ENCODE assay signal across 11 mouse cellular contexts in the genomic region with DNA sequence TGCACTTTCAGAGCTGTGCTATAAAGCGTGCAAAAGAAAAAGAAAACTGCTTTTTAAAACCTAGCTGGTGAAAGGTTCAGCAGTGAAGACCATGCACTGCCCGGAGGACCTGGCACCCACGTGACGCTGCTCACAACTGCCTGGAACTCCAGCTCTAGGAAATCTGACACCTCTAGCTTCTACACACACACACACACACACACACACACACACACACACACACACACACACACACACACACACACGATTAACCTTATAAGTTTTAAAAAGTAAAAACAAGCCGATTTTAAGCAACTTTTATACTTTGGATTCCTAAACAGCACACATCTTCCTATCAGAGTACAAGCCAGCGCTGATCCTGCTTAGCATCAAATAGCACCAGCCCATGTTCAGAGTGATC. TPM values are rescaled to one million over a fixed set of nuclear protein-coding genes. Genes with fewer than 3 reads are reported as not detected.
A peak's percentile ranks its signal among the peaks of the same experiment; 100 is the strongest.
DNase-seq lines count a peak whose midpoint lies in the region; ATAC-seq lines count a peak whose summit lies in the region.
"Had no signal": no experiment of that assay in that cellular context is flagged by ENCODE, and none has a peak within 500 bp of the region (broad histone marks: within the 10 kb centered on the region; RNA-seq: fewer than 3 reads in every experiment).

No protein-coding gene starts in this region.

- no peaks in the 10 kb centered on the region for H3K9me3 ChIP-seq in embryonic facial prominence, embryonic 14.5 days (ENCODE audit: control insufficient read depth, low read length)
- H3K9me3 ChIP-seq: stomach, embryonic 15.5 days had no signal

- peaks cover 12% of the 10 kb centered on the region for H3K4me1 ChIP-seq in embryonic facial prominence, embryonic 14.5 days (ENCODE audit: control insufficient read depth, insufficient read depth, low read length)

- H3K4me2 ChIP-seq in embryonic facial prominence, embryonic 14.5 days (ENCODE audit: low read depth, low read length): no peak overlapping the region
- H3K4me2 ChIP-seq: stomach, embryonic 15.5 days had no signal

- peak; percentile 92 for DNase-seq in heart, adult 11 months
- DNase-seq in heart, adult 9 months (ENCODE audit: low spot score in 2 of 2): no peak
- peak; percentile 83 for DNase-seq in 416B (ENCODE audit: low read depth)
- peak; percentile 77 for DNase-seq in embryonic facial prominence, embryonic 14.5 days (ENCODE audit: low spot score)
- DNase-seq in kidney, postnatal 10 days: peak; percentile 65
- DNase-seq in urinary bladder, postnatal 10 days (ENCODE audit: low spot score): no peak
- no peak for DNase-seq in adrenal gland, postnatal 4 days (ENCODE audit: low spot score in 2 of 2)
- DNase-seq: lung, postnatal 36 days had no signal

- no peak overlapping the region for H3K9ac ChIP-seq in embryonic facial prominence, embryonic 14.5 days (ENCODE audit: low read depth, low read length)
- H3K9ac ChIP-seq: stomach, embryonic 15.5 days had no signal

- H3K27ac ChIP-seq in embryonic facial prominence, embryonic 14.5 days (replicated peaks; ENCODE audit: low read depth, low read length): no peak overlapping the region
- H3K27ac ChIP-seq: stomach, embryonic 15.5 days had no signal

- H3K4me3 ChIP-seq in embryonic facial prominence, embryonic 14.5 days (ENCODE audit: low read depth, low read length): no peak overlapping the region
- H3K4me3 ChIP-seq: stomach, embryonic 15.5 days had no signal

- WGBS in embryonic facial prominence, embryonic 14.5 days: 32% methylated on average over 7 of the region's 7 CpGs

- peak; percentile 62; the same call in 1 of the 2 replicates for ATAC-seq in embryonic facial prominence, embryonic 14.5 days (ENCODE audit: low read depth)
- no peak for ATAC-seq in activated CD4-positive, CD25-positive, alpha-beta regulatory T cell, adult 4 months
- ATAC-seq: hindbrain, embryonic 16.5 days had no signal

- peaks cover 21% of the 10 kb centered on the region for H3K36me3 ChIP-seq in embryonic facial prominence, embryonic 14.5 days (ENCODE audit: control insufficient read depth, insufficient read depth, low read length)

- no peaks in the 10 kb centered on the region for H3K27me3 ChIP-seq in embryonic facial prominence, embryonic 14.5 days (replicated peaks; ENCODE audit: control insufficient read depth, insufficient read depth, low read length)
- H3K27me3 ChIP-seq: stomach, embryonic 15.5 days had no signal

RNA-seq across cellular contexts. Expression of gene Hnrnpa3, which starts 22.4 kb away (rescaled TPM):
- 210 and 211 TPM in 2 replicates for polyA plus RNA-seq in embryonic facial prominence, embryonic 14.5 days (2014; fragmentation: Nextera tagmentation; extraction: Ambion mirVana)
- 100 to 1,000 TPM; 133 to 270 TPM for polyA plus RNA-seq in activated CD4-positive, CD25-positive, alpha-beta regulatory T cell, adult 4 months (2017; shearing (Covaris generic))
- 100 to 1,000 TPM; 525 to 570 TPM for total RNA-seq in adrenal gland, postnatal 4 days (2021)

RNA-seq across cellular contexts. Expression of gene Nfe2l2, which starts 23.0 kb away (rescaled TPM):
- polyA plus RNA-seq in embryonic facial prominence, embryonic 14.5 days (2014; fragmentation: Nextera tagmentation; extraction: Ambion mirVana): 48.9 and 52.9 TPM in 2 replicates
- polyA plus RNA-seq in activated CD4-positive, CD25-positive, alpha-beta regulatory T cell, adult 4 months (2017; shearing (Covaris generic)): 10 to 100 TPM; 44.1 to 45.6 TPM
- 10 to 100 TPM; 71.3 to 80.4 TPM for total RNA-seq in adrenal gland, postnatal 4 days (2021)

Comparison
In these comparisons a context has a peak if more than half of its experiments do, and no peak if none do; other contexts are left out.
1. DNase-seq: peak in heart, adult 11 months (single experiment), 416B (single experiment), embryonic facial prominence, embryonic 14.5 days (single experiment) and kidney, postnatal 10 days (single experiment); none in heart, adult 9 months (0 of 2), urinary bladder, postnatal 10 days (single experiment) and adrenal gland, postnatal 4 days (0 of 2).